Mouse (Mus musculus): ENCODE measurements at regions not wholly inside any gene's neighbourhood (a gene's known extent, or its start where the extent isn't known, plus 50 kb on each side); places are given as distances from the start of the nearest gene placed in this dataset.

DNA sequence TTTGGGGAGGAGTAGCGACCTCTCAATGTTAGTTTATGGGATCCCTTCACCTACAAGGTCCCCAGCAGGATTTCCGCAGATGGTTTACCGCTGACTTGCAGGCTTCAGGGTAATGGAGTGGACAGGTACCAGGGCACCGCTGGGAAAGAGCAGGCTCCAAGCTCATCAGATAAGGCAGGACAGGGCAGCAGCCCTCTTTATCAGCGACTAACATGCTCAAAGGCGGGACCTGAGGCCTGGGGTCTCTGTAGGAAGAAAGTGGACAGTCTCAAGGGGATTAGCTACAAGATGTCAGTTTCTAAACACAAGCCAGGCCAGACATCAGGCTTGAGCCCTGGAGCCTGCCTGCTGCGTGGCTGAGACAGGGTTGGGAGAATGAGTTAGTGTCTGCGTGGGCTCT, 74.9 kb upstream of the Stx18 start:
- TF ChIP-seq POLR2A (IDR thresholded peaks at IDR 0.05; ENCODE audit: low read depth, low read length) (no peak), CTCF (IDR thresholded peaks at IDR 0.05; ENCODE audit: extremely low read depth, insufficient read length, insufficient replicate concordance, low read depth, low read length) (no peak)
- H3K36me3 ChIP-seq (ENCODE audit: control insufficient read depth, insufficient read depth, low read length) = no peaks in the 10 kb centered on the region
- WGBS = 65% methylated on average over 8 of the region's 8 CpGs
- H3K27ac ChIP-seq (ENCODE audit: insufficient read depth, low read depth, low read length) = no peak overlapping the region
- peaks cover 8% of the 10 kb centered on the region for H3K27me3 ChIP-seq (ENCODE audit: control insufficient read depth, insufficient read depth, low read length)
- no peaks in the 10 kb centered on the region for H3K4me1 ChIP-seq (ENCODE audit: control insufficient read depth, insufficient read depth, insufficient read length, low read length)
- no peak overlapping the region for H3K4me3 ChIP-seq (ENCODE audit: low read depth, low read length)

- no peak overlapping the region for H3K4me3 ChIP-seq (ENCODE audit: low read depth, low read length)
These were observed 76.0 kb upstream of the Stx18 start for GRCm38 (mm10) chr5:37962513-37962912.

DNA sequence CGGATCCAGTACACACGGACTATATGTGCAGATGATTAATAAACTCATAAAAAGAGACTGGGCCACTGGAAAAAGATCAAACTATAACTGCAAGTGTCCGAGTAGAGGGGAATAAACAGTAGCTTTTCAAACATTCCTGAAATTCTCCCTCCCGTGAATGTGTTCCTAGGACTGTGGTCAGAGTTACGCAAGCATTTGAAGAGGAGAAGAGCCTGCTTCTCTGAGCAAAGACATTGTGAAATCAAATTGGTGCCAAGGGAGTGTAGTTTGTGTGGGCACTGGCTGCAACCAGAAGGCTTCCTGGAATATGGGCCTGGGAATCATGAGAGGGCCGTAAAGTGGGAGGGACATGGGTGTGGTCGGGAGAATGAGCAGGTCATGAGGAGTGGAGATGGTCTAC, 78.3 kb upstream of the Stx18 start:
- 44% methylated on average over 7 of the region's 7 CpGs for WGBS
- Histone ChIP-seq H3K27ac (ENCODE audit: insufficient read depth, low read depth, low read length) (no peak overlapping the region), H3K27me3 (ENCODE audit: control insufficient read depth, insufficient read depth, low read length) (no peaks in the 10 kb centered on the region), H3K4me3 (ENCODE audit: low read depth, low read length) (no peak overlapping the region), H3K36me3 (ENCODE audit: control insufficient read depth, insufficient read depth, low read length) (no peaks in the 10 kb centered on the region), H3K4me1 (ENCODE audit: control insufficient read depth, insufficient read depth, insufficient read length, low read length) (no peaks in the 10 kb centered on the region)
- TF ChIP-seq POLR2A (IDR thresholded peaks at IDR 0.05; ENCODE audit: low read depth, low read length) (no peak), CTCF (IDR thresholded peaks at IDR 0.05; ENCODE audit: extremely low read depth, insufficient read length, insufficient replicate concordance, low read depth, low read length) (no peak)

More at GRCm38 (mm10) chr5:37962513-37962912, 76.0 kb upstream of the Stx18 start:
- H3K27me3 ChIP-seq (ENCODE audit: control insufficient read depth, insufficient read depth, low read length) = peaks cover 4% of the 10 kb centered on the region
- H3K27ac ChIP-seq (ENCODE audit: insufficient read depth, low read depth, low read length) = no peak overlapping the region
- no peaks in the 10 kb centered on the region for H3K36me3 ChIP-seq (ENCODE audit: control insufficient read depth, insufficient read depth, low read length)
- 43% methylated on average over 3 of the region's 3 CpGs for WGBS
- H3K4me1 ChIP-seq (ENCODE audit: control insufficient read depth, insufficient read depth, insufficient read length, low read length) = no peaks in the 10 kb centered on the region
- TF ChIP-seq POLR2A (IDR thresholded peaks at IDR 0.05; ENCODE audit: low read depth, low read length) (no peak), CTCF (IDR thresholded peaks at IDR 0.05; ENCODE audit: extremely low read depth, insufficient read length, insufficient replicate concordance, low read depth, low read length) (no peak)

GRCm38 (mm10) chr5:37952096-37952495, 86.4 kb upstream of the Stx18 start:
- Histone ChIP-seq H3K27ac (ENCODE audit: insufficient read depth, low read depth, low read length) (no peak overlapping the region), H3K27me3 (ENCODE audit: control insufficient read depth, insufficient read depth, low read length) (no peaks in the 10 kb centered on the region), H3K36me3 (ENCODE audit: control insufficient read depth, insufficient read depth, low read length) (no peaks in the 10 kb centered on the region), H3K4me1 (ENCODE audit: control insufficient read depth, insufficient read depth, insufficient read length, low read length) (no peaks in the 10 kb centered on the region), H3K4me3 (ENCODE audit: low read depth, low read length) (no peak overlapping the region)
- 2% methylated on average over 1 of the region's 1 CpGs for WGBS
- TF ChIP-seq CTCF (IDR thresholded peaks at IDR 0.05; ENCODE audit: extremely low read depth, insufficient read length, insufficient replicate concordance, low read depth, low read length) = no peak
- no peak for TF ChIP-seq POLR2A (IDR thresholded peaks at IDR 0.05; ENCODE audit: low read depth, low read length)

DNA sequence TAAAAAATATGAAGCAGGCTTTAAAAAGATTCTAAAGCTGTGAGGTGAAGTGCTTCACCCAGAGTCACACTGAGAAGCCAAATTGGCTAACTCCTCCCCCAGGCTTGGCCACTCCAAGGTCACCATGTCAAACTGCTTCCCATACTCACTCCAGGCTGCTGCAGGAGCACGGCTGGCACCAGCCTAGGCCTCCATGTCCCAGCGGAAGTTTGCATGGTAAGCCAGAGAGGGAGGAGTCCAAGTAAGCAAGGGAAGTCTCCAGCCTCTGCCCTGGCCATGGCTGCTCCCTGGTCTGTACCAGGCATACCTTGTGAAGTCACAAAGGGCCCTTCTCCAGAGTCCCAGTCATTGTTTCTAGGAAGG, 105.8 kb upstream of the Stx18 start:
- Histone ChIP-seq H3K36me3 (ENCODE audit: control insufficient read depth, insufficient read depth, low read length) (no peaks in the 10 kb centered on the region), H3K4me3 (ENCODE audit: low read depth, low read length) (no peak overlapping the region), H3K27me3 (ENCODE audit: control insufficient read depth, insufficient read depth, low read length) (no peaks in the 10 kb centered on the region), H3K4me1 (ENCODE audit: control insufficient read depth, insufficient read depth, insufficient read length, low read length) (no peaks in the 10 kb centered on the region), H3K27ac (ENCODE audit: insufficient read depth, low read depth, low read length) (no peak overlapping the region)
- TF ChIP-seq POLR2A (IDR thresholded peaks at IDR 0.05; ENCODE audit: low read depth, low read length) = no peak
- TF ChIP-seq CTCF (IDR thresholded peaks at IDR 0.05; ENCODE audit: extremely low read depth, insufficient read length, insufficient replicate concordance, low read depth, low read length) = no peak
- 25% methylated on average over 2 of the region's 2 CpGs for WGBS

- H3K4me3 ChIP-seq (ENCODE audit: low read depth, low read length) = no peak overlapping the region
These were observed 106.3 kb upstream of the Stx18 start for GRCm38 (mm10) chr5:37932086-37932759.

DNA sequence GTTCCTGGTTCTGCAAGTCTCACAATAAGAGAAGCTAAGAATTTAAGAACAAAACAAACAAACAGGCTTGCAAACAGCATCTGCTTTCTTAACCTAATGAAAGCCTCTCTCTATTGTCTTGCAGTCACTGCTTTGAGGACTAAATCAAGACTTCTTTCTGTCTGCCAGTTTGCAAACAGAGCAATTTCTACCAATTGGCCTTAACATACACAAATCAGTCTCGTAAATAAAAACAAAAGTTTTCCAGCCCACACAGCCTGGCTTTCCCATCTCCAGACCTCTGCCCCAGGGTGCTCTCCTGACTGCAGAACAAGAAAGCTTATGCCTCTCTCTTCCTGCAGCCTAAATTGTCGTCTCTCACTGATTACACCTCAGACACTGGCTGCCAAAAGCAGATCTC, 96.1 kb upstream of the Msx1 start:
- Histone ChIP-seq H3K4me1 (ENCODE audit: control insufficient read depth, insufficient read depth, insufficient read length, low read length) (no peaks in the 10 kb centered on the region), H3K36me3 (ENCODE audit: control insufficient read depth, insufficient read depth, low read length) (no peaks in the 10 kb centered on the region), H3K4me3 (ENCODE audit: low read depth, low read length) (no peak overlapping the region), H3K27me3 (ENCODE audit: control insufficient read depth, insufficient read depth, low read length) (peaks cover 9% of the 10 kb centered on the region), H3K27ac (ENCODE audit: insufficient read depth, low read depth, low read length) (no peak overlapping the region)
- WGBS = 26% methylated on average over 2 of the region's 2 CpGs
- TF ChIP-seq CTCF (IDR thresholded peaks at IDR 0.05; ENCODE audit: extremely low read depth, insufficient read length, insufficient replicate concordance, low read depth, low read length) = no peak

More at GRCm38 (mm10) chr5:37932086-37932759, 106.3 kb upstream of the Stx18 start:
- 53% methylated on average over 10 of the region's 10 CpGs for WGBS
- Histone ChIP-seq H3K4me1 (ENCODE audit: control insufficient read depth, insufficient read depth, insufficient read length, low read length) (no peaks in the 10 kb centered on the region), H3K36me3 (ENCODE audit: control insufficient read depth, insufficient read depth, low read length) (no peaks in the 10 kb centered on the region), H3K27ac (ENCODE audit: insufficient read depth, low read depth, low read length) (no peak overlapping the region), H3K27me3 (ENCODE audit: control insufficient read depth, insufficient read depth, low read length) (no peaks in the 10 kb centered on the region)
- no peak for TF ChIP-seq POLR2A (IDR thresholded peaks at IDR 0.05; ENCODE audit: low read depth, low read length)
- TF ChIP-seq CTCF (IDR thresholded peaks at IDR 0.05; ENCODE audit: extremely low read depth, insufficient read length, insufficient replicate concordance, low read depth, low read length) = no peak

All from small intestine, adult 2 months (tissue).